Mouse (Mus musculus) megakaryocyte, adult 5-6 weeks (primary cell): ENCODE results near the gene Bcl11a. TPM values are rescaled to one million over a fixed set of nuclear protein-coding genes. Genes with fewer than 3 reads are reported as not detected.

Experiments used
- ATAC-seq: 2 replicates; pipeline ENCODE4 v1.8.0; 2016; ENCODE audit warnings: mild to moderate bottlenecking, inconsistent platforms; ENCODE audit not compliant: poor library complexity, severe bottlenecking
- total RNA-seq, 2 experiments: library from RNA; stranded (forward) in 1 of 2; stranded (reverse) in 1 of 2; fragments of 153-499, 151-499 nt in 1 of 2; fragments of 221-1000, 200-1000 nt in 1 of 2; gene quantifications; 2 replicates each; pipeline versions ENCODE4 v1.2.3 to v1.2.4; 2015 to 2017

Bcl11a gene
- total RNA-seq (2015) (31.4 and 33.7 TPM in 2 replicates), total RNA-seq (2017) (16.2 and 34.6 TPM in 2 replicates)

GRCm38 (mm10) chr11:24077795-24078705, at the start of gene Bcl11a:
TSS of gene Bcl11a (plus strand) at chr11:24078056.
- ATAC-seq, result peak; percentile 42

GRCm38 (mm10) chr11:24044025-24044424, 33.8 kb upstream of the Bcl11a start:
- no peak for ATAC-seq

DNA sequence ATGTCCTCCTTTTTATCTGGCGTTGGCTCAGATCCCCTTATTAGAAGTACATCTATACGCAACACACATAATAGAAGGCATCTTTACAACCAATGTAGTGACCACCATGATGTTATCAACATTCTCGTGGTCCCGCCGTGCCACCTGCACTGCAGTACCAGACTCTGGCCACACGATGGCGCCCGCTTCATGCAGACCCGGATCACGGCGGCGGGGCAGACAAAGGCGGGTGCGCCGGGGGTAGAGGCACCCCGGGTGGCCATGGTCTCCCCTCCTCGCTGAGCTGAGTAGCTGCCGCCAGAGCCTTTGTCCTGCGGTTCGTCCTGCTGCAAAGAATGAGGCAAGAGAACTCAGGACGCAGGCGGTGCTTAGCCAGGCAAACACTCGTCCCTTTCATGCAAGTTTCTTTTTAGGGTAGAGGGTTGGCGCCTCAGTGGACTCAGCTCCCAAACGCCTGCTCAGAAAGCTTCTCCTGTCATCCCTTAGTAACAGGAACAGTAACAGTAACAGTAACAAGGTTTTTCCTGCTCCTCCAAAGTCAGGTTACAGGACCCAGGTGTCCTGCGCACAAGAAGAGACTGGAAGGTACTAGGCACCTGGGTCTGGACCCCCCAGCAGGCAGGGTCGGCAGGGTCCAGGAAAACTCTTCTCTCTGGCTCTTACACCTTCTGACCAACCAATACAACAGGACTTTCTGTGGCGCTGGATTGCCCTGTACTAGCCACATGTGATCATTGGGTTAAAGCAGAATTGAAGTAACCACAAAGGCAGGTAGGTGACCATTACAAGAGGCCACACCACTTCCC, 28.4 kb upstream of the Bcl11a start:
- ATAC-seq, result peak; percentile 98

DNA sequence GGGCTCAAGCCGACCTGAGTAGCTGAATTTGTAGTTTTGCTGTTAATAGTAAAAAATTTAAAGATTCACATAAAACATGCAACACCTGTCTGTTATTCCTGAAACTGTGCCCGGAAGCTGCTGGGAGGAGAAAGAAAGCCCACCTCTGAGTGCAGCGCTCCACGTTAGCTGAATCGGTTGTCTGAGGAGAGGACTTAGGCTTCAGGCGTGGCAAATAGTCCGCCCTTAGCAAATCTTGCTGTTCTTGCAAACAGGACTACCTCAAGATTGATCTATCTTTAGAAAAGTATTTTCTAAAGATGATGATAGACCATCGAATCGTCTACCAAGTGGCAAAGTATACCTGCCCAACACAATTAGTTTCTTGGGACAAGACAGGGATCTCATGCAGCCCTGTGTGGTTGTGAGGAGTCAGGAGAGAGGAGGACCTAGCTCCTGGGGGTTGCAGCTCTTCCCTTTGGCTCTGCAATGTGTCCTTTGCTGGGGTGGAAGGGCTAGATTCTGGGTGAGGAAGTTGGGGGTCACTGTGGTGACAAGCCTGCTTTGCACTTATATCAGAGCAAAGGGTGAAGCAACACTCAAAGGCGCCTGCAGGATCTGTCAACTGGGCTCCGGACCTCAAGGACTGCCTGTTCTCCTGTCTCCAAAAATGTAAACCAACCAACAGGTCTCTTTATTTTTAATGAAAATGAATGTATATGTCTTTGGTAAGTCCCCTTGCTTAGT, 27.7 kb upstream of the Bcl11a start:
- no peak for ATAC-seq

- ATAC-seq, result no peak
These were observed 25.0 kb upstream of the Bcl11a start for GRCm38 (mm10) chr11:24052882-24053281.

DNA sequence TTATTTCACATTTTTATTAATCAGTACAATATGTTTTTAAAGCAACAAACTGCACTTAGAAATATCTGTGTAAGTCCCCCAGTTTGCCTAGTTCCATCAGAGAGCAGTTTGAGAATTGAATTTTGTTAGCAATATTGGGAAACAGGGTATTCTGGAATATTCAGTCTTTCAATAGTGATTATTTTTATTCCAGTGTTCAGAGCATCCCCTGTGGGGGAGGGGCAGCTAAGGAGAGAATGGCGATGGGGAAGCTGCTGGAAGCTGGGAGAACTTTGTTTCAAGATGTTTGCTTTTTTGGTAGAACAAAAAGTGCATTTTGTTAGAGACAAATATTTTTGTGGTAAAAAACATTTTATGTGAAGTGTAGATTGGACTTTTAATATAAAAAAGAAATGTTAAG, 18.7 kb upstream of the Bcl11a start:
- no peak for ATAC-seq

GRCm38 (mm10) chr11:24060428-24060827, 17.4 kb upstream of the Bcl11a start:
- ATAC-seq, result no peak

GRCm38 (mm10) chr11:24061819-24062218, 16.0 kb upstream of the Bcl11a start:
- ATAC-seq, result 0 out of 2 replicates have a peak, but pooled peaks have one; percentile 15

DNA sequence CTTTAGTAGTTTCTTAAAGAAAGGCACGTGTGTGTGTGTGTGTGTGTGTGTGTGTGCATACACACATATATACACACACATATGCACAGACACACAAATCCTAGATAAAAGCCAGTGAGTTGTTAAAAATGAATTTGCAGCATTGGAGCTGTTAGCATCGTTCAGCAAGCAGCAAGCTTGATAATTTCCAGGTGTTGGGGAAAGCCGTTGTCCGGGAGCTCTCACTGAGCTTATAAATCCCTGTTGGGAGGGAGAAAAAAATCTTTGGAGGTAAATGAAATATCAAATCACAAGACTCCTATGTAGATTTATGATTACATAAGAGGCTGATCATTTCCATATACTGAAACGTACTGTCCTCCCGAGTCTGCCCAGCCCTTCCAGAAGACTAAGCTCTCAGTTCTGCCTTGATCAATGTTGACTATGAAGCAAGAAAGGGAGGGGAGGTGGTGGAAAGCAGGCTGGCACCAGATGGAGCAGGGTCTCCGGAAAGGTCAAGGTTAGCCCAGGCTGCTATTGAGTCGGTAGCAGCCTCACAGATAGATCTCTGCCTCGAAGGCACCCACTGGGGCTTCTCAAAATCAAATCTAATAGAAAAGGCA, 15.3 kb upstream of the Bcl11a start:
- no peak for ATAC-seq

GRCm38 (mm10) chr11:24064221-24064620, 13.6 kb upstream of the Bcl11a start:
- no peak for ATAC-seq

GRCm38 (mm10) chr11:24065313-24065712, 12.5 kb upstream of the Bcl11a start:
- ATAC-seq, result 0 out of 2 replicates have a peak, but pooled peaks have one; percentile 33

DNA sequence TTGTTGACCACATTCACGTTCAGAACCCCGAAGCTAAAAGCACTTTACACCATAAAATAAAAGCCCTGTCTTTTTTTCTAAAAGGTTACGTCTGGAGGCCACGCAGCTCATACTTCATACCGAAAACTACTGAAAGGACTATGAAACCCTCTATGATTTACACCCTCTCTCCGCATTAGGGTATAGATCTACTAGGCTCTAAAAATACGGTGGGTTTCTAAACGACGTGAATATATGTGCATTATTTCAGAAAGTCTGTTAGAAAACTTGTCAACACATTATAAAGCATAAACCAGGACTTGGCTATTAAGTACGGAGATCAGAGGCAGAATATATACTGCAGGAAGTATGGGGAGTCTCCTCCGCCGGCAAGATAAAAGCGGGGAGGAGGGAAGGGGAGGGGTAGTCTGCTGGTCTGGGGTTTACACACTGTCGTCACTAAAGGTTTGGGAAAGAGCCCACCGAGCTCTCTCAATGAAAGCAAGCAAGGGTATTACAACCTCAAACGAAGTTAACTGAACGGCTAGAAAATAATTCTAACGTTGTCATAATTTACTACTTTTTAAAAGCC, 3.8 kb upstream of the Bcl11a start:
- ATAC-seq, result no peak

DNA sequence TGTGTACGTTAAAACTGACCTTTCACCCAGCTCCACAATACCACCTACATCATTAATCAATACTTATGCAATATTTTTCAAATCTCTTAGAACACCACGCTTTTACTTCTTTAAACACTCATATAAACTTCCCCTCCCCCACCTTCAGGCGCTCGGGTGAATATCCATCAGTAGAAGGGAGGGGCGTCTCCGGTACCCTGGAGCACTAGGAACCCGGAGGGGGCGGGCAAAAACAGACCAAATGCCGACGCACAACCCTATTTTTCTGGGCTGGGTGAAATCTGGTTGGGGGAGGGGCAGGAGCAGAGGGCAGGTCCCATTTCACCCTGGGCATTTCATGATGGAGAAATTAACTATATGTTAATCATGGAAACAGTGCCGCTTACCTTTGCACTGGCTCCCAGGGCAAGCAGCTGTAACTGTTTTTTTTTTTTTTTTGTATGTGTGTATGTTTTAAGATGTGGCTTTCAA, 3.2 kb upstream of the Bcl11a start, which contains the start of gene A830031A19Rik:
TSS of gene A830031A19Rik (minus strand) at position 421 of the 471 bp plus-strand sequence.
- ATAC-seq, result no peak

DNA sequence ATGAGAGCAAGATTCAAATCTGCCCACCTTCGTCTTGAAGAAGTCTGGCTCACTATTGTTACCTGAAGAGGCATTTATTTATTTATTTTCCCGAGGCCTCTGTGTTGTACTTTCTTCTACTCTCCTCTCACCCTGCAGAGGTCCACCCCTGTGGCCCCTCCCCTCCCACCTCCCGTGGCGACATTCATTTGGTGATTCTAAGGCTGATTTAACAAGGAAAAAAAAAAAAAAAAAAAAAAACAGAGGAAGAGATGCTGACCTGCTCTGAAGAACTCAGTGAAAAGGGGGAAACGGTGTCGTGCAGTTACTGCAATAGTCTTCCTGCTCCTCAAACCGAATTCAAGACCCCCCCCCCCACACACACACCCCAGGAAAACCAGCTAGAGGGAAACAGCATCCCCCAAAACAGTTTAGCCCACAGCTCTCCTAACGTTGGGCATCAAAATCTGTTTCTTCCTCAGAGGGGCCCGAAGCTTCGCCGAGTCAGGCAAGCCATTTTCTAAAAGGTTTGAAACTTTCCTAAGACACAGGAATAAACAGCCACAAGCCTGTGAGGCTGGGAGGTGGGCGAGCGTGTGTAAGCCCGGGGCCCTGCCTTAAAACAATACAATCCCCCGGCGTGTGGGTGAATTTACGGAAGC, 2.2 kb upstream of the Bcl11a start:
- ATAC-seq, result no peak

GRCm38 (mm10) chr11:24076127-24076650, 1.7 kb upstream of the Bcl11a start:
- ATAC-seq, result peak; percentile 37

DNA sequence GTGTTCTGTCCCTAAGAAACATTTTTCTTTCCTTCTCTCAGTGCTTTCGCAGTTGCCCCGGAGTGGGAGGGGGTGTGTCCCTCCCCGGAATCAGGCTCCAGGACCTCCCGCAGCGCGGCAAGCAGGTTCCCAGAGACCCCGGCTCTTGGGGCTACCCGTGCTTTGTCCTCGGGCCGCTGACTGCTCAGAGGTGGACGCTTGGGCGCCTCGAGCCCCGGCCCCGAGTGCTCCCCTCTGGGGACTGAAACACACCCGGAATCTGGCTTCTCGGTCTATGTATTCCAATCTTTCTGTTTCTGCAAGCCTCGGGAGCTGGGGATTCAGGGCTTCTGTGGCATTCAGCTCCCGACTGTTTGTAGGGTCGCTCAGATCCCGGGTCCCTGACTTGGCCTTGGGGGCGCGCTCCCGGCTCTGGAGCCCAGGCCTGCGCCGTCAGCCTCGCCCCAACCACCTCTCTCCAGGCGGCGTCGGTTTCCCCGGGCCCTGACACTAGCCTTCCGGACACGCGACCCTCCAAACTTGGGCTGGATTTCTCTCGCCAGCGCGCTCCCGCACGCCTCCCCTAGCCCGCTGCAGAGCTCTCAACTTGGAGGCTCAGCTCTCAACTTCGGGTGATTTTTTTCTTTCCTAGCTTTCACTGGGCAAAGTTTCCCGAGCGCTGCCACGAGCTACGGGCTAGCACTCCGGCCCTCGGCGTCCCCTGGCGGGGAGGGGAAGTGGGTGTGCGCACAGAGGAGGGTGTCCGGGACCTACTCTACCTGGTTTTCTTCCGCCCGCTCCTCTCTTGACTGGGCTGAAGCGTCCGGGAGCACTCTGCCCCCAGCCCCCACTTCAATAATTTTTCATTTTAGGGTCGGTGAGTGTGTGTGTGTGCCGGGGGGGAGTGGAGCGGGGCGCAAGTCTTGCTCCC, 780 bp upstream of the Bcl11a start:
- ATAC-seq, result peak; percentile 40

DNA sequence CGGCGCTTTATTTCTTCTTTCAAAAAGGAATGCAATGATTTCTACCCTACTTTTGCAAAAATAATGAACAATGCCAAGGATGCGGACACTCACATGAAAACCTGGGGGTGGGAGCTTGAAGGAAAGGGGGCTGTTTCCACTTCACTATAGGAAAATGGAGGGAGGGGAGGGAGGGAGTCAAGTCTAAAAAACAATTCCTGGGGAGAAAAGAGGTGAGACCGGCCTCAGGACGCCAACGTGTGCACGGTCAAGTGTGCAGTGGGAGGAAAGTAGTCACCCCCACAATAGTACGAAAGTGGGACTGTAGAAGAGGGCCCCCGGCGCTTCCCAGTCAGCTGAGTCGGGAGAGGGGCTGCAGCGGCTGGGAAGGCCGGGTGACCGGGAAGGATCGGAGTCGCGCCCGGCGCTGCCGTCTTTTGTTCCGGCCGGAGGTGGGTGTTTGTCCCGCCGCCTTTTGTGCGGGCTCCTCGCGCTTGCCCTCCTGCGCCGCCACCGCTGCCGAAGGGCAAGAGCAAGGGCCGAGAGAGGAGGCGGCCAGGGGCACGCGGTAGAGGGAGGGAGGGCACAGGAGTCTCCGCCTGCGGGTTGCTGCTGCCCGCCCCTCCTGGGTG, 955 bp downstream of the Bcl11a start:
- 0 out of 2 replicates have a peak, but pooled peaks have one; percentile 11 for ATAC-seq
